17 mouse cellular contexts compared by ENCODE assay signal in genomic region chr7:101935957-101936356, GRCm38 (mm10). TPM values are rescaled to one million over a fixed set of nuclear protein-coding genes. Genes with fewer than 3 reads are reported as not detected.
DNase-seq lines count a peak whose midpoint lies in the region; ATAC-seq and TF ChIP-seq lines count a peak whose summit lies in the region.
"Had no signal": no experiment of that assay in that cellular context is flagged by ENCODE, and none has a peak within 500 bp of the region (broad histone marks: within the 10 kb centered on the region; RNA-seq: fewer than 3 reads in every experiment).

No protein-coding gene starts in this region.

- H3K4me1 ChIP-seq in forebrain, embryonic 13.5 days: peaks cover 28% of the 10 kb centered on the region
- no peaks in the 10 kb centered on the region; the same call in 1 of the 2 replicates for H3K4me1 ChIP-seq in forebrain, embryonic 11.5 days (replicated peaks; ENCODE audit: control insufficient read depth, insufficient read depth, low read length)
- H3K4me1 ChIP-seq in stomach, embryonic 16.5 days (ENCODE audit: control insufficient read depth, insufficient read depth, low read length): peaks cover 14% of the 10 kb centered on the region; the same call in 1 of the 2 replicates
- no peaks in the 10 kb centered on the region for H3K4me1 ChIP-seq in stomach, postnatal 0 days (replicated peaks; ENCODE audit: control insufficient read depth, insufficient read depth)
- H3K4me1 ChIP-seq in kidney, embryonic 15.5 days: peaks cover 24% of the 10 kb centered on the region

- TF ChIP-seq CTCF in stomach, postnatal 0 days (IDR thresholded peaks at IDR 0.05; ENCODE audit: low read depth): no peak

- 96% methylated on average over 4 of the region's 4 CpGs for WGBS in forebrain, embryonic 13.5 days
- WGBS in forebrain, embryonic 11.5 days: 94% methylated on average over 4 of the region's 4 CpGs
- 87% methylated on average over 4 of the region's 4 CpGs for WGBS in stomach, embryonic 16.5 days
- 80% methylated on average over 4 of the region's 4 CpGs for whole genome bisulfite sequencing in stomach, postnatal 0 days
- 90% methylated on average over 4 of the region's 4 CpGs for WGBS in kidney, embryonic 15.5 days

- H3K27ac ChIP-seq in forebrain, embryonic 13.5 days: no peak overlapping the region
- H3K27ac ChIP-seq in forebrain, embryonic 11.5 days (ENCODE audit: low read depth, low read length): no peak overlapping the region
- H3K27ac ChIP-seq in stomach, embryonic 16.5 days (ENCODE audit: low read length): no peak overlapping the region
- no peak overlapping the region for H3K27ac ChIP-seq in stomach, postnatal 0 days (replicated peaks)
- H3K27ac ChIP-seq in kidney, embryonic 15.5 days: no peak overlapping the region
- H3K27ac ChIP-seq: embryonic facial prominence, embryonic 12.5 days; hindbrain, embryonic 12.5 days; intestine, embryonic 15.5 days; midbrain, embryonic 10.5 days had no signal

- 0 out of 2 replicates have a peak, but pooled peaks cover 4% of the 10 kb centered on the region for H3K36me3 ChIP-seq in forebrain, embryonic 13.5 days (ENCODE audit: poor library complexity, severe bottlenecking)
- no peaks in the 10 kb centered on the region for H3K36me3 ChIP-seq in forebrain, embryonic 11.5 days (ENCODE audit: control insufficient read depth, insufficient read depth, low read length)
- H3K36me3 ChIP-seq in stomach, embryonic 16.5 days (ENCODE audit: control insufficient read depth, insufficient read depth, low read length): no peaks in the 10 kb centered on the region; the same call in 1 of the 2 replicates
- no peaks in the 10 kb centered on the region for H3K36me3 ChIP-seq in stomach, postnatal 0 days (ENCODE audit: control insufficient read depth, insufficient read depth, low read length)
- H3K36me3 ChIP-seq in kidney, embryonic 15.5 days: 0 out of 2 replicates have a peak, but pooled peaks cover 8% of the 10 kb centered on the region
- H3K36me3 ChIP-seq: hindbrain, embryonic 12.5 days had no signal

- H3K4me3 ChIP-seq in forebrain, embryonic 13.5 days: no peak overlapping the region
- no peak overlapping the region for H3K4me3 ChIP-seq in forebrain, embryonic 11.5 days (ENCODE audit: low read depth, low read length)
- H3K4me3 ChIP-seq in stomach, embryonic 16.5 days (replicated peaks; ENCODE audit: low read length): no peak overlapping the region
- H3K4me3 ChIP-seq in stomach, postnatal 0 days (ENCODE audit: low read depth, low read length): no peak overlapping the region
- H3K4me3 ChIP-seq in kidney, embryonic 15.5 days (replicated peaks): no peak overlapping the region
- H3K4me3 ChIP-seq: embryonic facial prominence, embryonic 12.5 days; hindbrain, embryonic 12.5 days; intestine, embryonic 15.5 days had no signal

- TF ChIP-seq EP300 in stomach, postnatal 0 days (optimal IDR thresholded peaks at IDR 0.05): no peak

- peak overlapping the region; percentile 77 for H3K4me2 ChIP-seq in forebrain, embryonic 13.5 days
- H3K4me2 ChIP-seq in forebrain, embryonic 11.5 days (ENCODE audit: low read depth, low read length, severe bottlenecking): no peak overlapping the region
- H3K4me2 ChIP-seq in stomach, embryonic 16.5 days (ENCODE audit: low read depth, low read length): no peak overlapping the region
- no peak overlapping the region for H3K4me2 ChIP-seq in stomach, postnatal 0 days (replicated peaks; ENCODE audit: low read depth)
- no peak overlapping the region for H3K4me2 ChIP-seq in kidney, embryonic 15.5 days

- no peak overlapping the region for H3K9ac ChIP-seq in forebrain, embryonic 13.5 days
- H3K9ac ChIP-seq in forebrain, embryonic 11.5 days (ENCODE audit: low read length): no peak overlapping the region
- H3K9ac ChIP-seq in stomach, embryonic 16.5 days (ENCODE audit: low read length): peak overlapping the region; percentile 18; the same call in 1 of the 2 replicates
- H3K9ac ChIP-seq in stomach, postnatal 0 days (ENCODE audit: low read length): no peak overlapping the region
- no peak overlapping the region for H3K9ac ChIP-seq in kidney, embryonic 15.5 days
- H3K9ac ChIP-seq: embryonic facial prominence, embryonic 12.5 days; hindbrain, embryonic 12.5 days; intestine, embryonic 15.5 days had no signal

- H3K27me3 ChIP-seq in forebrain, embryonic 13.5 days: no peaks in the 10 kb centered on the region
- H3K27me3 ChIP-seq in forebrain, embryonic 11.5 days (ENCODE audit: control insufficient read depth, insufficient read depth, low read length): no peaks in the 10 kb centered on the region
- no peaks in the 10 kb centered on the region for H3K27me3 ChIP-seq in stomach, embryonic 16.5 days (ENCODE audit: control insufficient read depth, insufficient read depth, low read length)
- no peaks in the 10 kb centered on the region for H3K27me3 ChIP-seq in stomach, postnatal 0 days (ENCODE audit: control insufficient read depth, insufficient read depth, low read length)
- no peaks in the 10 kb centered on the region for H3K27me3 ChIP-seq in kidney, embryonic 15.5 days
- H3K27me3 ChIP-seq: embryonic facial prominence, embryonic 12.5 days; hindbrain, embryonic 12.5 days; intestine, embryonic 15.5 days had no signal

- intact Hi-C loops in gastrocnemius, postnatal 14 days (cut with DNase I; ENCODE audit: low total_unique reads): loop anchor here (5.0 kb wide), 1 partner anchor 36 kb away; no protein-coding TSS in a partner anchor

- ATAC-seq in forebrain, embryonic 13.5 days: no peak
- ATAC-seq in forebrain, embryonic 11.5 days (replicated peaks; ENCODE audit: low FRiP score): no peak
- no peak for ATAC-seq in stomach, embryonic 16.5 days (ENCODE audit: insufficient read depth, low FRiP score)
- ATAC-seq in stomach, postnatal 0 days (ENCODE audit: low FRiP score, low TSS enrichment): no peak
- no peak for ATAC-seq in kidney, embryonic 15.5 days (replicated peaks; ENCODE audit: low FRiP score)
- ATAC-seq: intestine, embryonic 15.5 days had no signal

- no peaks in the 10 kb centered on the region for H3K9me3 ChIP-seq in forebrain, embryonic 13.5 days (replicated peaks)
- no peaks in the 10 kb centered on the region for H3K9me3 ChIP-seq in forebrain, embryonic 11.5 days (ENCODE audit: control insufficient read depth, low read length)
- no peaks in the 10 kb centered on the region for H3K9me3 ChIP-seq in stomach, embryonic 16.5 days (replicated peaks; ENCODE audit: control insufficient read depth, low read length)
- no peaks in the 10 kb centered on the region for H3K9me3 ChIP-seq in stomach, postnatal 0 days (ENCODE audit: control insufficient read depth, low read length)
- H3K9me3 ChIP-seq in kidney, embryonic 15.5 days (replicated peaks): no peaks in the 10 kb centered on the region
- H3K9me3 ChIP-seq: embryonic facial prominence, embryonic 12.5 days; hindbrain, embryonic 12.5 days; intestine, embryonic 15.5 days; midbrain, embryonic 10.5 days had no signal

- peak; percentile 42 to 68 for DNase-seq in adrenal gland, adult (ENCODE audit: inconsistent age in 2 of 2, low spot score in 1 of 2)
- no peak for DNase-seq in adrenal gland, adult 18-20 months (ENCODE audit: low spot score in 2 of 2)
- DNase-seq in forebrain, embryonic 11.5 days (ENCODE audit: low spot score): no peak
- no peak for DNase-seq in stomach, postnatal 0 days (ENCODE audit: low spot score)
- no peak for DNase-seq in gastrocnemius, postnatal 14 days
- DNase-seq: gastrocnemius, postnatal 36 days; kidney, postnatal 14 days; thymus, postnatal 14 days had no signal

RNA-seq across cellular contexts. Expression of gene Numa1, which starts 2.0 kb away (rescaled TPM):
- 100 to 1,000 TPM; 141 to 160 TPM for total RNA-seq in adrenal gland, adult 18-20 months (2021)
- 66.2 and 71.7 TPM in 2 replicates for polyA plus RNA-seq in forebrain, embryonic 13.5 days (2015; fragmentation: Nextera tagmentation; extraction: Ambion mirVana)
- 112 and 114 TPM in 2 replicates for polyA plus RNA-seq in forebrain, embryonic 11.5 days (2014; fragmentation: Nextera tagmentation; extraction: Ambion mirVana)
- 60.9 and 64.3 TPM in 2 replicates for polyA plus RNA-seq in stomach, embryonic 16.5 days (2015; fragmentation: Nextera tagmentation; extraction: Ambion mirVana)
- 20.7 and 21.9 TPM in 2 replicates for polyA plus RNA-seq in stomach, postnatal 0 days (2015; fragmentation: Nextera tagmentation; extraction: Ambion mirVana)
- 70.1 and 73.5 TPM in 2 replicates for polyA plus RNA-seq in kidney, embryonic 15.5 days (2015; fragmentation: Nextera tagmentation; extraction: Ambion mirVana)
- 10 to 100 TPM; 53.0 to 53.3 TPM for total RNA-seq in gastrocnemius, postnatal 14 days (2021)

RNA-seq across cellular contexts. Expression of gene Lrrc51, which starts 2.3 kb away (rescaled TPM):
- total RNA-seq in adrenal gland, adult 18-20 months (2021): 10 to 100 TPM; 12.2 to 13.9 TPM
- polyA plus RNA-seq in forebrain, embryonic 13.5 days (2015; fragmentation: Nextera tagmentation; extraction: Ambion mirVana): 8.0 and 11.7 TPM in 2 replicates
- polyA plus RNA-seq in forebrain, embryonic 11.5 days (2014; fragmentation: Nextera tagmentation; extraction: Ambion mirVana): 8.3 and 8.6 TPM in 2 replicates
- polyA plus RNA-seq in stomach, embryonic 16.5 days (2015; fragmentation: Nextera tagmentation; extraction: Ambion mirVana): 10.3 and 11.5 TPM in 2 replicates
- polyA plus RNA-seq in stomach, postnatal 0 days (2015; fragmentation: Nextera tagmentation; extraction: Ambion mirVana): 6.8 and 7.0 TPM in 2 replicates
- polyA plus RNA-seq in kidney, embryonic 15.5 days (2015; fragmentation: Nextera tagmentation; extraction: Ambion mirVana): 9.2 and 9.9 TPM in 2 replicates
- total RNA-seq in gastrocnemius, postnatal 14 days (2021): 1 to 10 TPM; 3.6 to 3.7 TPM

RNA-seq across cellular contexts. Expression of gene Tomt, which starts 29.8 kb away (rescaled TPM):
- not detected for total RNA-seq in adrenal gland, adult 18-20 months (2021)
- 0.57 and 0.59 TPM in 2 replicates for polyA plus RNA-seq in forebrain, embryonic 13.5 days (2015; fragmentation: Nextera tagmentation; extraction: Ambion mirVana)
- 0.53 and 0.56 TPM in 2 replicates for polyA plus RNA-seq in forebrain, embryonic 11.5 days (2014; fragmentation: Nextera tagmentation; extraction: Ambion mirVana)
- 0.21 and 1.2 TPM in 2 replicates for polyA plus RNA-seq in stomach, embryonic 16.5 days (2015; fragmentation: Nextera tagmentation; extraction: Ambion mirVana)
- polyA plus RNA-seq in stomach, postnatal 0 days (2015; fragmentation: Nextera tagmentation; extraction: Ambion mirVana): 0.15 TPM in 1 of 2 replicates, not detected in the other
- 0.24 and 0.53 TPM in 2 replicates for polyA plus RNA-seq in kidney, embryonic 15.5 days (2015; fragmentation: Nextera tagmentation; extraction: Ambion mirVana)
- total RNA-seq in gastrocnemius, postnatal 14 days (2021): not detected
- total RNA-seq: gastrocnemius, postnatal 36 days had no signal
- polyA plus RNA-seq: heart, embryonic 16.5 days; small intestine, adult 2 months had no signal

RNA-seq across cellular contexts. Expression of gene Lamtor1, which starts 30.3 kb away (rescaled TPM):
- total RNA-seq in adrenal gland, adult 18-20 months (2021): 100 to 1,000 TPM in 1 of 2 experiments, 10 to 100 TPM in 1; 95.1 to 109 TPM
- 152 and 158 TPM in 2 replicates for polyA plus RNA-seq in forebrain, embryonic 13.5 days (2015; fragmentation: Nextera tagmentation; extraction: Ambion mirVana)
- polyA plus RNA-seq in forebrain, embryonic 11.5 days (2014; fragmentation: Nextera tagmentation; extraction: Ambion mirVana): 126 and 145 TPM in 2 replicates
- 147 and 149 TPM in 2 replicates for polyA plus RNA-seq in stomach, embryonic 16.5 days (2015; fragmentation: Nextera tagmentation; extraction: Ambion mirVana)
- polyA plus RNA-seq in stomach, postnatal 0 days (2015; fragmentation: Nextera tagmentation; extraction: Ambion mirVana): 119 and 122 TPM in 2 replicates
- 151 and 158 TPM in 2 replicates for polyA plus RNA-seq in kidney, embryonic 15.5 days (2015; fragmentation: Nextera tagmentation; extraction: Ambion mirVana)
- total RNA-seq in gastrocnemius, postnatal 14 days (2021): 100 to 1,000 TPM; 101 to 102 TPM

Comparison
In these comparisons a context has a peak if more than half of its experiments do, and no peak if none do; other contexts are left out.
1. DNase-seq: peak in adrenal gland, adult (2 of 2); none in adrenal gland, adult 18-20 months (0 of 2), forebrain, embryonic 11.5 days (single experiment), stomach, postnatal 0 days (single experiment) and gastrocnemius, postnatal 14 days (single experiment).